Mouse (Mus musculus) lung, postnatal 36 days (tissue): ENCODE data around the gene Rln3.

ENCODE experiments used
- DNase-seq: peaks from one replicate; pipeline ENCODE4 v3.0.0; 2022; ENCODE audit warnings: mixed read lengths

Rln3 gene

GRCm38 (mm10) chr8:83994030-83994429 is 50.8 kb downstream of the Rln3 start:
- no peak for DNase-seq
